Mouse (Mus musculus) limb, embryonic 11.5 days (tissue): ENCODE results near the gene Gm15557. TPM values are rescaled to one million over a fixed set of nuclear protein-coding genes. Genes with fewer than 3 reads are reported as not detected.

Experiments
- ATAC-seq: fragments of 200-750 bp; cut with Nextera tagmentation; 2 replicates; pipeline ENCODE4 v1.8.0; 2017; ENCODE audit warnings: low read depth; ENCODE audit not compliant: insufficient number of reproducible peaks, low FRiP score, low TSS enrichment
- DNase-seq: peaks from one replicate; pipeline ENCODE4 v3.0.0-alpha.2; 2015; ENCODE audit warnings: low spot score
- H3K27ac ChIP-seq: fragments of 300-500 bp; sonication (generic); replicated peaks from 2 replicates; pipeline ENCODE4 v1.5.1; 2014; ENCODE audit warnings: low read depth, mild to moderate bottlenecking, low read length
- H3K27me3 ChIP-seq: fragments of 300-500 bp; sonication (generic); 2 replicates; pipeline ENCODE4 v1.6.1; 2014; ENCODE audit warnings: mild to moderate bottlenecking, low read length, mixed read lengths; ENCODE audit not compliant: control insufficient read depth, insufficient read depth
- H3K36me3 ChIP-seq: fragments of 300-500 bp; sonication (generic); 2 replicates; pipeline ENCODE4 v1.6.1; 2014; ENCODE audit warnings: mild to moderate bottlenecking, low read length, moderate library complexity, mixed read lengths; ENCODE audit not compliant: control insufficient read depth, insufficient read depth
- H3K4me1 ChIP-seq: fragments of 300-500 bp; sonication (generic); 2 replicates; pipeline ENCODE4 v1.6.1; 2014; ENCODE audit warnings: low read length, mixed read lengths; ENCODE audit not compliant: control insufficient read depth, insufficient read depth
- H3K4me2 ChIP-seq: fragments of 300-500 bp; sonication (generic); 2 replicates; pipeline ENCODE4 v1.6.1; 2014; ENCODE audit warnings: low read depth, mild to moderate bottlenecking, moderate library complexity; ENCODE audit not compliant: severe bottlenecking
- H3K4me3 ChIP-seq: fragments of 300-500 bp; sonication (generic); 2 replicates; pipeline ENCODE4 v1.5.1; 2014; ENCODE audit warnings: low read depth, low read length
- H3K9ac ChIP-seq: fragments of 300-500 bp; sonication (generic); 2 replicates; pipeline ENCODE4 v1.6.1; 2014; ENCODE audit warnings: mild to moderate bottlenecking, low read length
- H3K9me3 ChIP-seq: fragments of 300-500 bp; sonication (generic); 2 replicates; pipeline ENCODE4 v1.6.1; 2016; ENCODE audit warnings: low read length; ENCODE audit not compliant: control insufficient read depth
- WGBS: fragments of 180-500 bp; shearing (Covaris S2); extraction: QIAGEN DNeasy Blood & Tissue Kit; methylation state at CpG from one replicate; pipeline ENCODE4 v1.1.7; 2014; 5-methylcytosine and 5-hydroxymethylcytosine counted together
- polyA plus RNA-seq: library from polyadenylated mRNA; unstranded; fragments of >200 nt; fragmentation: Nextera tagmentation; extraction: Ambion mirVana; gene quantifications from 2 replicates; pipeline ENCODE4 v1.2.1, GENCODE M21; 2014

Gene Gm15557
- polyA plus RNA-seq, 1 experiment from 2014 or later, result 0.33 TPM

DNA sequence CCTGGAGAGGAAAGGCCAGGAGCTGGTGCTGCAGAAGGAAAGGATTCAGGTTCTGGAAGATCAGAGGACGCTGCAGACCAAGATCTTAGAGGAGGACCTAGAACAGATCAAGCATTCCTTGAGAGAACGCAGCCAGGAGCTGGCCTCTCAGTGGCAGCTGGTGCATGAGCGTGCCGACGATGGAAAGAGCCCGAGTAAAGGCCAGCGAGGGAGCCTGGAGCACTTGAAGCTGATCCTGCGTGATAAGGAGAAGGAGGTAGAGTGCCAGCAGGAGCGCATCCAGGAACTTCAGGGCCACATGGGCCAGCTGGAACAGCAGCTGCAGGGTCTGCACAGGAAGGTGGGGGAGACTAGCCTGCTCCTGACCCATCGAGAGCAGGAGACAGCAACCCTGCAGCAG, 50.6 kb downstream of the Gm15557 start:
- DNase-seq (no peak), ATAC-seq (no peak)
- no peaks in the 10 kb centered on the region for H3K4me1 ChIP-seq
- no peak overlapping the region for H3K9ac ChIP-seq
- H3K9me3 ChIP-seq, result no peaks in the 10 kb centered on the region
- no peak overlapping the region for H3K4me2 ChIP-seq
- H3K36me3 ChIP-seq, result peaks cover 44% of the 10 kb centered on the region
- no peak overlapping the region for H3K27ac ChIP-seq
- no peak overlapping the region for H3K4me3 ChIP-seq
- 93% methylated on average over 10 of the region's 10 CpGs for WGBS
- H3K27me3 ChIP-seq, result no peaks in the 10 kb centered on the region

DNA sequence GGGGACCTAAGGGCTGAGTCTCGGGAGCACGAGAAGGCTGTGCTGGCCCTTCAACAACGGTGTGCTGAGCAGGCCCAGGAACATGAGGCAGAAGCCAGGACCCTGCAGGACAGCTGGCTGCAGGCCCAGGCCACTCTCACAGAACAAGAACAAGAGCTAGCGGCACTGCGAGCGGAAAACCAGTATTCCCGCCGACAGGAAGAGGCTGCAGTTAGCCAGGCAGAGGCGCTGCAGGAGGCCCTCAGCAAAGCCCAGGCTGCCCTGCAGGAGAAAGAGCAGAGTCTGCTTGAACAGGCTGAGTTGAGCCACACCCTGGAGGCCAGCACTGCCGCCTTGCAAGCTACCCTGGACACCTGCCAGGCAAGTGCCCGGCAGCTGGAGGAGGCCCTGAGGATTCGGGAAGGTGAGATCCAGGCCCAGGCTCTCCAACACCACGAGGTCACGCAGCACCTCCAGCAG, 51.4 kb downstream of the Gm15557 start:
- H3K9me3 ChIP-seq, result no peaks in the 10 kb centered on the region
- H3K4me3 ChIP-seq, result no peak overlapping the region
- no peak for DNase-seq
- H3K27me3 ChIP-seq, result no peaks in the 10 kb centered on the region
- H3K4me2 ChIP-seq, result no peak overlapping the region
- peaks cover 44% of the 10 kb centered on the region for H3K36me3 ChIP-seq
- H3K4me1 ChIP-seq, result no peaks in the 10 kb centered on the region
- WGBS, result 90% methylated on average over 14 of the region's 14 CpGs
- H3K27ac ChIP-seq, result no peak overlapping the region
- ATAC-seq, result no peak
- H3K9ac ChIP-seq, result no peak overlapping the region

Other genes starting within 250 kb of the Gm15557 start
- gene Trpc4ap, start 248.3 kb upstream of the Gm15557 start, polyA plus RNA-seq, result 142 and 143 TPM in 2 replicates
- gene Edem2, start 211.3 kb upstream of the Gm15557 start, polyA plus RNA-seq, result 21.5 and 24.9 TPM in 2 replicates
- not detected in 2 replicates for gene Gm17581, start 204.9 kb upstream of the Gm15557 start, polyA plus RNA-seq
- 2.7 and 3.6 TPM in 2 replicates for gene Procr, start 189.6 kb upstream of the Gm15557 start, polyA plus RNA-seq
- not detected in 2 replicates for gene Mmp24, start 165.4 kb upstream of the Gm15557 start, polyA plus RNA-seq
- 6.2 and 6.4 TPM in 2 replicates for gene BC029722, start 121.3 kb upstream of the Gm15557 start, polyA plus RNA-seq
- 201 and 215 TPM in 2 replicates for gene Eif6, start 113.8 kb upstream of the Gm15557 start, polyA plus RNA-seq
- 0.30 and 0.32 TPM in 2 replicates for gene Fam83c, start 105.9 kb upstream of the Gm15557 start, polyA plus RNA-seq
- gene Uqcc1, start 10.4 kb upstream of the Gm15557 start, polyA plus RNA-seq, result 60.4 and 82.2 TPM in 2 replicates
- 18.4 and 23.3 TPM in 2 replicates for gene Gdf5, start 4.6 kb downstream of the Gm15557 start, polyA plus RNA-seq
- 20.5 and 23.6 TPM in 2 replicates for gene Cep250, start 15.7 kb downstream of the Gm15557 start, polyA plus RNA-seq
- 1.6 and 3.1 TPM in 2 replicates for gene 6430550D23Rik, start 67.2 kb downstream of the Gm15557 start, polyA plus RNA-seq
- gene Ergic3, start 67.3 kb downstream of the Gm15557 start, polyA plus RNA-seq, result 178 and 188 TPM in 2 replicates
- gene Fer1l4, start 112.2 kb downstream of the Gm15557 start, polyA plus RNA-seq, result not detected in 2 replicates
- 3.7 and 3.9 TPM in 2 replicates for gene Spag4, start 124.4 kb downstream of the Gm15557 start, polyA plus RNA-seq
- 61.4 and 61.9 TPM in 2 replicates for gene Cpne1, start 171.2 kb downstream of the Gm15557 start, polyA plus RNA-seq
- 42.9 and 51.1 TPM in 2 replicates for gene Rbm12, start 171.2 kb downstream of the Gm15557 start, polyA plus RNA-seq
- gene Gm28036, start 186.4 kb downstream of the Gm15557 start, polyA plus RNA-seq, result 20.5 and 21.9 TPM in 2 replicates
- 408 and 417 TPM in 2 replicates for gene Romo1, start 203.3 kb downstream of the Gm15557 start, polyA plus RNA-seq
- gene Nfs1, start 203.5 kb downstream of the Gm15557 start, polyA plus RNA-seq, result 33.0 and 34.9 TPM in 2 replicates
- 723 and 726 TPM in 2 replicates for gene Rbm39, start 239.5 kb downstream of the Gm15557 start, polyA plus RNA-seq